Mouse (Mus musculus) limb, embryonic 11.5 days (tissue): Measurements from ENCODE around the gene Zfp575. TPM values are rescaled to one million over a fixed set of nuclear protein-coding genes. Genes with fewer than 3 reads are reported as not detected.

ENCODE experiments used
- ATAC-seq: fragments of 200-750 bp; cut with Nextera tagmentation; 2 replicates; pipeline ENCODE4 v1.8.0; 2017; ENCODE audit warnings: low read depth; ENCODE audit not compliant: insufficient number of reproducible peaks, low FRiP score, low TSS enrichment
- DNase-seq: peaks from one replicate; pipeline ENCODE4 v3.0.0-alpha.2; 2015; ENCODE audit warnings: low spot score
- H3K27ac ChIP-seq: fragments of 300-500 bp; sonication (generic); replicated peaks from 2 replicates; pipeline ENCODE4 v1.5.1; 2014; ENCODE audit warnings: low read depth, mild to moderate bottlenecking, low read length
- H3K27me3 ChIP-seq: fragments of 300-500 bp; sonication (generic); 2 replicates; pipeline ENCODE4 v1.6.1; 2014; ENCODE audit warnings: mild to moderate bottlenecking, low read length, mixed read lengths; ENCODE audit not compliant: control insufficient read depth, insufficient read depth
- H3K36me3 ChIP-seq: fragments of 300-500 bp; sonication (generic); 2 replicates; pipeline ENCODE4 v1.6.1; 2014; ENCODE audit warnings: mild to moderate bottlenecking, low read length, moderate library complexity, mixed read lengths; ENCODE audit not compliant: control insufficient read depth, insufficient read depth
- H3K4me1 ChIP-seq: fragments of 300-500 bp; sonication (generic); 2 replicates; pipeline ENCODE4 v1.6.1; 2014; ENCODE audit warnings: low read length, mixed read lengths; ENCODE audit not compliant: control insufficient read depth, insufficient read depth
- H3K4me2 ChIP-seq: fragments of 300-500 bp; sonication (generic); 2 replicates; pipeline ENCODE4 v1.6.1; 2014; ENCODE audit warnings: low read depth, mild to moderate bottlenecking, moderate library complexity; ENCODE audit not compliant: severe bottlenecking
- H3K4me3 ChIP-seq: fragments of 300-500 bp; sonication (generic); 2 replicates; pipeline ENCODE4 v1.5.1; 2014; ENCODE audit warnings: low read depth, low read length
- H3K9ac ChIP-seq: fragments of 300-500 bp; sonication (generic); 2 replicates; pipeline ENCODE4 v1.6.1; 2014; ENCODE audit warnings: mild to moderate bottlenecking, low read length
- H3K9me3 ChIP-seq: fragments of 300-500 bp; sonication (generic); 2 replicates; pipeline ENCODE4 v1.6.1; 2016; ENCODE audit warnings: low read length; ENCODE audit not compliant: control insufficient read depth
- WGBS: fragments of 180-500 bp; shearing (Covaris S2); extraction: QIAGEN DNeasy Blood & Tissue Kit; methylation state at CpG from one replicate; pipeline ENCODE4 v1.1.7; 2014; 5-methylcytosine and 5-hydroxymethylcytosine counted together
- polyA plus RNA-seq: library from polyadenylated mRNA; unstranded; fragments of >200 nt; fragmentation: Nextera tagmentation; extraction: Ambion mirVana; gene quantifications from 2 replicates; pipeline ENCODE4 v1.2.1, GENCODE M21; 2014

Zfp575 gene
- polyA plus RNA-seq, 1 experiment from 2014 or later = 2.3 TPM

GRCm38 (mm10) chr7:24595464-24595863 is 8.0 kb upstream of the Zfp575 start:
- Histone ChIP-seq H3K27ac (no peak overlapping the region), H3K4me3 (no peak overlapping the region), H3K36me3 (no peaks in the 10 kb centered on the region), H3K4me2 (no peak overlapping the region), H3K4me1 (peaks cover 7% of the 10 kb centered on the region; the same call in 1 of the 2 replicates), H3K9me3 (no peaks in the 10 kb centered on the region; the same call in 1 of the 2 replicates), H3K9ac (no peak overlapping the region), H3K27me3 (no peaks in the 10 kb centered on the region; the same call in 1 of the 2 replicates)
- WGBS = 62% methylated on average over 2 of the region's 2 CpGs
- ATAC-seq = no peak
- no peak for DNase-seq

GRCm38 (mm10) chr7:24594309-24594803 is 6.9 kb upstream of the Zfp575 start:
- Histone ChIP-seq H3K9me3 (no peaks in the 10 kb centered on the region; the same call in 1 of the 2 replicates), H3K4me2 (peak overlapping the region; percentile 76), H3K4me3 (peak overlapping the region; percentile 56), H3K4me1 (peaks cover 7% of the 10 kb centered on the region; the same call in 1 of the 2 replicates), H3K36me3 (no peaks in the 10 kb centered on the region), H3K27me3 (no peaks in the 10 kb centered on the region; the same call in 1 of the 2 replicates), H3K9ac (peak overlapping the region; percentile 65), H3K27ac (no peak overlapping the region)
- 0 out of 2 replicates have a peak, but pooled peaks have one; percentile 25 for ATAC-seq
- no peak for DNase-seq
- WGBS = 0% methylated on average over 13 of the region's 13 CpGs

GRCm38 (mm10) chr7:24593621-24594308 is 6.3 kb upstream of the Zfp575 start:
- Histone ChIP-seq H3K9me3 (no peaks in the 10 kb centered on the region; the same call in 1 of the 2 replicates), H3K27me3 (no peaks in the 10 kb centered on the region; the same call in 1 of the 2 replicates), H3K4me2 (peak overlapping the region; percentile 76), H3K27ac (no peak overlapping the region), H3K36me3 (no peaks in the 10 kb centered on the region), H3K9ac (peak overlapping the region; percentile 65), H3K4me1 (peaks cover 7% of the 10 kb centered on the region; the same call in 1 of the 2 replicates), H3K4me3 (peak overlapping the region; percentile 56)
- DNase-seq (peak; percentile 79), ATAC-seq (peak; percentile 78)
- 2% methylated on average over 38 of the region's 39 CpGs for WGBS

- Histone ChIP-seq H3K4me3 (no peak overlapping the region), H3K27me3 (no peaks in the 10 kb centered on the region; the same call in 1 of the 2 replicates), H3K4me2 (no peak overlapping the region), H3K4me1 (peaks cover 7% of the 10 kb centered on the region; the same call in 1 of the 2 replicates), H3K27ac (no peak overlapping the region), H3K9ac (no peak overlapping the region), H3K36me3 (no peaks in the 10 kb centered on the region), H3K9me3 (no peaks in the 10 kb centered on the region; the same call in 1 of the 2 replicates)
- DNase-seq = no peak
- ATAC-seq = no peak
- 82% methylated on average over 6 of the region's 6 CpGs for WGBS
Observed at GRCm38 (mm10) chr7:24592781-24593180, 5.3 kb upstream of the Zfp575 start.

- Histone ChIP-seq H3K9me3 (no peaks in the 10 kb centered on the region; the same call in 1 of the 2 replicates), H3K36me3 (no peaks in the 10 kb centered on the region), H3K4me2 (no peak overlapping the region), H3K9ac (0 out of 2 replicates have a peak overlapping the region, but pooled peaks have one; percentile 30), H3K27ac (no peak overlapping the region), H3K27me3 (no peaks in the 10 kb centered on the region; the same call in 1 of the 2 replicates), H3K4me1 (peaks cover 10% of the 10 kb centered on the region; the same call in 1 of the 2 replicates), H3K4me3 (no peak overlapping the region)
- no peak for DNase-seq
- 64% methylated on average over 4 of the region's 4 CpGs for WGBS
- ATAC-seq = no peak
Observed at GRCm38 (mm10) chr7:24592163-24592562, 4.7 kb upstream of the Zfp575 start.

GRCm38 (mm10) chr7:24591735-24592134 is 4.3 kb upstream of the Zfp575 start:
- 75% methylated on average over 5 of the region's 5 CpGs for WGBS
- H3K9ac ChIP-seq = no peak overlapping the region
- H3K4me3 ChIP-seq = no peak overlapping the region

GRCm38 (mm10) chr7:24588336-24588735 is 895 bp upstream of the Zfp575 start:
- no peak overlapping the region for H3K4me2 ChIP-seq
- DNase-seq (no peak), ATAC-seq (no peak)
- peaks cover 24% of the 10 kb centered on the region for H3K27me3 ChIP-seq
- H3K9ac ChIP-seq = no peak overlapping the region
- H3K4me1 ChIP-seq = peaks cover 3% of the 10 kb centered on the region; the same call in 1 of the 2 replicates
- H3K27ac ChIP-seq = no peak overlapping the region
- H3K9me3 ChIP-seq = no peaks in the 10 kb centered on the region
- no peak overlapping the region for H3K4me3 ChIP-seq
- WGBS = 69% methylated on average over 13 of the region's 13 CpGs
- H3K36me3 ChIP-seq = no peaks in the 10 kb centered on the region

More at GRCm38 (mm10) chr7:24591735-24592134, 4.3 kb upstream of the Zfp575 start:
- no peak overlapping the region for H3K4me2 ChIP-seq
- no peaks in the 10 kb centered on the region; the same call in 1 of the 2 replicates for H3K9me3 ChIP-seq
- H3K27me3 ChIP-seq = peaks cover 3% of the 10 kb centered on the region
- no peak overlapping the region for H3K27ac ChIP-seq
- DNase-seq (no peak), ATAC-seq (no peak)
- peaks cover 10% of the 10 kb centered on the region; the same call in 1 of the 2 replicates for H3K4me1 ChIP-seq
- H3K36me3 ChIP-seq = no peaks in the 10 kb centered on the region

- no peak overlapping the region for H3K27ac ChIP-seq
- H3K4me3 ChIP-seq = peak overlapping the region; percentile 40
- peak overlapping the region; percentile 58 for H3K4me2 ChIP-seq
- DNase-seq (peak; percentile 33), ATAC-seq (peak; percentile 55; the same call in 1 of the 2 replicates)
- peaks cover 3% of the 10 kb centered on the region; the same call in 1 of the 2 replicates for H3K4me1 ChIP-seq
- no peaks in the 10 kb centered on the region for H3K9me3 ChIP-seq
- WGBS = 5% methylated on average over 8 of the region's 8 CpGs
- H3K9ac ChIP-seq = no peak overlapping the region; the same call in 1 of the 2 replicates
- no peaks in the 10 kb centered on the region for H3K36me3 ChIP-seq
- peaks cover 24% of the 10 kb centered on the region for H3K27me3 ChIP-seq
Observed at GRCm38 (mm10) chr7:24586828-24587227, 613 bp downstream of the Zfp575 start.
